8 mouse cellular contexts compared by ENCODE assay signal in the genomic region with DNA sequence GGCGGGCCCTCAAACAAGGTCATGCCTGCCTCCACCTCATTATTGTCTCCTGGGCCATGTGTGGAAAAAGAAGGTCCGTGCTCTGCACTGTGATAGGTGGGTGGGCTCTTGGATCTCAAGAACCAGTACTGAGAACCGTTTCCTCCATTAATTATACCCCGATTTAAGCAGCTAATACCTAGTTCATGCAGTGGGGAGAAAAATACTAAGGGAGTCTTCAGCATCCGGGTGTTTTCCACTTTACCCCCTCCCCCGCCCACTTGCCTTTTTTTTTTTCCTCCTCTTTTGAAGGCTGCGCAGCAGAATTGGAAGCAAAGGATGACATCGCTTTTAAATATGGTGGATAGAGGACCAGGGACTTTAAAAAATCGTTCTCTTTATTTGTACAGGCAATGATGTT. TPM values are rescaled to one million over a fixed set of nuclear protein-coding genes. Genes with fewer than 3 reads are reported as not detected.
A peak's percentile ranks its signal among the peaks of the same experiment; 100 is the strongest.
DNase-seq lines count a peak whose midpoint lies in the region; ATAC-seq and TF ChIP-seq lines count a peak whose summit lies in the region.

No protein-coding gene starts in this region.

- peak; percentile 45; the same call in 1 of the 2 replicates for ATAC-seq in limb, embryonic 12.5 days (ENCODE audit: insufficient number of reproducible peaks, insufficient read depth, low FRiP score, low TSS enrichment, low read depth)
- no peak for ATAC-seq in erythroid progenitor cell, adult 5-6 weeks (replicated peaks; ENCODE audit: low FRiP score, poor library complexity, severe bottlenecking)

- peaks cover 12% of the 10 kb centered on the region for H3K4me1 ChIP-seq in testis, adult 2 months (ENCODE audit: control insufficient read depth, insufficient read depth, low read length)
- peaks cover 19% of the 10 kb centered on the region for H3K4me1 ChIP-seq in forebrain, embryonic 10.5 days
- peaks cover 17% of the 10 kb centered on the region for H3K4me1 ChIP-seq in limb, embryonic 12.5 days (replicated peaks)

- no peaks in the 10 kb centered on the region; the same call in 1 of the 2 replicates for H3K36me3 ChIP-seq in testis, adult 2 months (ENCODE audit: control insufficient read depth, insufficient read depth, low read length)
- peaks cover 20% of the 10 kb centered on the region for H3K36me3 ChIP-seq in forebrain, embryonic 10.5 days (replicated peaks)
- H3K36me3 ChIP-seq in limb, embryonic 12.5 days, result peaks cover 18% of the 10 kb centered on the region

- peak overlapping the region; percentile 75 for H3K9ac ChIP-seq in limb, embryonic 12.5 days (replicated peaks)

- TF ChIP-seq POLR2A in testis, adult 2 months (IDR thresholded peaks at IDR 0.05; ENCODE audit: control insufficient read depth, low read depth, low read length), result no peak

- peak overlapping the region; percentile 78 for H3K4me2 ChIP-seq in limb, embryonic 12.5 days

- TF ChIP-seq CTCF in testis, adult 2 months (IDR thresholded peaks at IDR 0.05; ENCODE audit: control insufficient read depth, insufficient read depth, insufficient replicate concordance, low read depth, low read length), result no peak

- WGBS in forebrain, embryonic 10.5 days, result 22% methylated on average over 9 of the region's 9 CpGs
- WGBS in limb, embryonic 12.5 days, result 20% methylated on average over 9 of the region's 9 CpGs

- H3K27me3 ChIP-seq in testis, adult 2 months (ENCODE audit: control insufficient read depth, insufficient read depth, low read length), result no peaks in the 10 kb centered on the region
- no peaks in the 10 kb centered on the region for H3K27me3 ChIP-seq in forebrain, embryonic 10.5 days (ENCODE audit: poor library complexity, severe bottlenecking)
- H3K27me3 ChIP-seq in limb, embryonic 12.5 days, result no peaks in the 10 kb centered on the region

- peak overlapping the region; percentile 12; the same call in 1 of the 2 replicates for H3K27ac ChIP-seq in testis, adult 2 months (ENCODE audit: control insufficient read depth, insufficient read depth, low read depth, low read length)
- H3K27ac ChIP-seq in forebrain, embryonic 10.5 days, result peak overlapping the region; percentile 90
- no peak overlapping the region for H3K27ac ChIP-seq in limb, embryonic 12.5 days

- H3K9me3 ChIP-seq in forebrain, embryonic 10.5 days, result no peaks in the 10 kb centered on the region
- no peaks in the 10 kb centered on the region for H3K9me3 ChIP-seq in limb, embryonic 12.5 days

- peak; percentile 55 for DNase-seq in embryo, embryonic 10.5 days (ENCODE audit: low spot score)
- no peak for DNase-seq in embryo, embryonic 9.5 days (ENCODE audit: extremely low spot score)
- DNase-seq in testis, postnatal 14 days (ENCODE audit: low spot score), result no peak
- no peak for DNase-seq in forebrain, embryonic 10.5 days (ENCODE audit: extremely low spot score, low spot score)
- peak; percentile 60 for DNase-seq in retina, embryonic 14.5 days (ENCODE audit: low spot score)

- H3K4me3 ChIP-seq in testis, adult 2 months (ENCODE audit: control insufficient read depth, low read depth, low read length), result peak overlapping the region; percentile 87
- peak overlapping the region; percentile 85 for H3K4me3 ChIP-seq in forebrain, embryonic 10.5 days
- peak overlapping the region; percentile 73 for H3K4me3 ChIP-seq in limb, embryonic 12.5 days (replicated peaks)

RNA-seq across cellular contexts. Expression of a gene that starts 1.1 kb away (rescaled TPM):
- 279 and 296 TPM in 2 replicates for polyA plus RNA-seq in testis, adult 2 months (2012; rRNA removed)
- 40.4 and 43.5 TPM in 2 replicates for polyA plus RNA-seq in forebrain, embryonic 10.5 days (2016; fragmentation: Nextera tagmentation; extraction: Ambion mirVana)
- 46.4 and 46.6 TPM in 2 replicates for polyA plus RNA-seq in limb, embryonic 12.5 days (2016; fragmentation: Nextera tagmentation; extraction: Ambion mirVana)
- 2.1 and 6.5 TPM in 2 replicates for total RNA-seq in erythroid progenitor cell, adult 5-6 weeks (2015; ENCODE audit: low replicate concordance)
- total RNA-seq in erythroid progenitor cell, adult 5-6 weeks (2017; ENCODE audit: low replicate concordance), result 9.8 and 17.5 TPM in 2 replicates

RNA-seq across cellular contexts. Expression of a gene that starts 21.7 kb away (rescaled TPM):
- not detected in 2 replicates for polyA plus RNA-seq in testis, adult 2 months (2012; rRNA removed)
- polyA plus RNA-seq in forebrain, embryonic 10.5 days (2016; fragmentation: Nextera tagmentation; extraction: Ambion mirVana), result not detected in 2 replicates
- polyA plus RNA-seq in limb, embryonic 12.5 days (2016; fragmentation: Nextera tagmentation; extraction: Ambion mirVana), result not detected in 2 replicates
- total RNA-seq in erythroid progenitor cell, adult 5-6 weeks (2015; ENCODE audit: low replicate concordance), result not detected in 2 replicates
- not detected in 2 replicates for total RNA-seq in erythroid progenitor cell, adult 5-6 weeks (2017; ENCODE audit: low replicate concordance)

RNA-seq across cellular contexts. Expression of a gene that starts 27.1 kb away (rescaled TPM):
- polyA plus RNA-seq in testis, adult 2 months (2012; rRNA removed), result 0.06 and 0.12 TPM in 2 replicates
- 0.06 TPM in 1 of 2 replicates, not detected in the other for polyA plus RNA-seq in forebrain, embryonic 10.5 days (2016; fragmentation: Nextera tagmentation; extraction: Ambion mirVana)
- polyA plus RNA-seq in limb, embryonic 12.5 days (2016; fragmentation: Nextera tagmentation; extraction: Ambion mirVana), result not detected in 2 replicates
- total RNA-seq in erythroid progenitor cell, adult 5-6 weeks (2015; ENCODE audit: low replicate concordance), result 3.4 and 4.3 TPM in 2 replicates
- total RNA-seq in erythroid progenitor cell, adult 5-6 weeks (2017; ENCODE audit: low replicate concordance), result 2.2 and 5.6 TPM in 2 replicates

RNA-seq across cellular contexts. Expression of a gene that starts 43.6 kb away (rescaled TPM):
- 0.14 TPM in 2 replicates for polyA plus RNA-seq in testis, adult 2 months (2012; rRNA removed)
- polyA plus RNA-seq in forebrain, embryonic 10.5 days (2016; fragmentation: Nextera tagmentation; extraction: Ambion mirVana), result not detected in 2 replicates
- not detected in 2 replicates for polyA plus RNA-seq in limb, embryonic 12.5 days (2016; fragmentation: Nextera tagmentation; extraction: Ambion mirVana)
- total RNA-seq in erythroid progenitor cell, adult 5-6 weeks (2015; ENCODE audit: low replicate concordance), result not detected in 2 replicates
- not detected in 2 replicates for total RNA-seq in erythroid progenitor cell, adult 5-6 weeks (2017; ENCODE audit: low replicate concordance)

RNA-seq across cellular contexts. Expression of a gene that starts 57.5 kb away (rescaled TPM):
- polyA plus RNA-seq in testis, adult 2 months (2012; rRNA removed), result not detected in 2 replicates
- polyA plus RNA-seq in forebrain, embryonic 10.5 days (2016; fragmentation: Nextera tagmentation; extraction: Ambion mirVana), result not detected in 2 replicates
- not detected in 2 replicates for polyA plus RNA-seq in limb, embryonic 12.5 days (2016; fragmentation: Nextera tagmentation; extraction: Ambion mirVana)
- total RNA-seq in erythroid progenitor cell, adult 5-6 weeks (2015; ENCODE audit: low replicate concordance), result 10.5 and 10.8 TPM in 2 replicates
- 2.8 TPM in 1 of 2 replicates, not detected in the other for total RNA-seq in erythroid progenitor cell, adult 5-6 weeks (2017; ENCODE audit: low replicate concordance)

Comparison
In these comparisons a context has a peak if more than half of its experiments do, and no peak if none do; other contexts are left out.
1. DNase-seq: peak in embryo, embryonic 10.5 days (single experiment) and retina, embryonic 14.5 days (single experiment); none in embryo, embryonic 9.5 days (single experiment), testis, postnatal 14 days (single experiment) and forebrain, embryonic 10.5 days (single experiment).
2. Peak in every context shown above with its lines, with median percentiles within 50 percentile points of each other: H3K4me3 ChIP-seq.